Mouse (Mus musculus): ENCODE results near the gene Vil1. TPM values are rescaled to one million over a fixed set of nuclear protein-coding genes. Genes with fewer than 3 reads are reported as not detected.

Gene Vil1
- polyA plus RNA-seq, 1 experiment from 2014 or later: 0.12 TPM

GRCm38 (mm10) chr1:74397919-74398451 lies 11.2 kb upstream of the Vil1 start:
- H3K27me3 ChIP-seq (ENCODE audit: poor library complexity, severe bottlenecking): no peaks in the 10 kb centered on the region
- peaks cover 23% of the 10 kb centered on the region for H3K36me3 ChIP-seq (replicated peaks)
- no peaks in the 10 kb centered on the region for H3K9me3 ChIP-seq
- H3K4me3 ChIP-seq: peak overlapping the region; percentile 57
- WGBS: 6% methylated on average over 11 of the region's 11 CpGs
- H3K27ac ChIP-seq: peak overlapping the region; percentile 88
- DNase-seq (ENCODE audit: extremely low spot score, low spot score): peak; percentile 74
- H3K4me1 ChIP-seq: peaks cover 38% of the 10 kb centered on the region

- Histone ChIP-seq H3K4me3 (no peak overlapping the region), H3K27ac (no peak overlapping the region), H3K4me1 (peaks cover 22% of the 10 kb centered on the region), H3K27me3 (ENCODE audit: poor library complexity, severe bottlenecking) (no peaks in the 10 kb centered on the region), H3K9me3 (no peaks in the 10 kb centered on the region), H3K36me3 (replicated peaks) (no peaks in the 10 kb centered on the region; the same call in 1 of the 2 replicates)
- 86% methylated on average over 3 of the region's 3 CpGs for WGBS
- no peak for DNase-seq (ENCODE audit: extremely low spot score, low spot score)
Measured at GRCm38 (mm10) chr1:74400531-74400930, 8.6 kb upstream of the Vil1 start.

GRCm38 (mm10) chr1:74401015-74401702 lies 8.0 kb upstream of the Vil1 start:
- Histone ChIP-seq H3K27ac (no peak overlapping the region), H3K36me3 (replicated peaks) (no peaks in the 10 kb centered on the region), H3K4me1 (peaks cover 19% of the 10 kb centered on the region), H3K27me3 (ENCODE audit: poor library complexity, severe bottlenecking) (no peaks in the 10 kb centered on the region), H3K4me3 (no peak overlapping the region), H3K9me3 (no peaks in the 10 kb centered on the region)
- WGBS: 59% methylated on average over 16 of the region's 16 CpGs
- DNase-seq (ENCODE audit: extremely low spot score, low spot score): no peak

GRCm38 (mm10) chr1:74404206-74404605 lies 5.0 kb upstream of the Vil1 start:
- WGBS: 93% methylated on average over 4 of the region's 4 CpGs
- no peaks in the 10 kb centered on the region for H3K9me3 ChIP-seq
- no peaks in the 10 kb centered on the region for H3K36me3 ChIP-seq (replicated peaks)
- no peak overlapping the region for H3K27ac ChIP-seq
- no peak overlapping the region for H3K4me3 ChIP-seq
- DNase-seq (ENCODE audit: extremely low spot score, low spot score): no peak
- no peaks in the 10 kb centered on the region for H3K4me1 ChIP-seq
- no peaks in the 10 kb centered on the region for H3K27me3 ChIP-seq (ENCODE audit: poor library complexity, severe bottlenecking)

GRCm38 (mm10) chr1:74411753-74412325 lies 2.7 kb downstream of the Vil1 start:
- Histone ChIP-seq H3K27me3 (ENCODE audit: poor library complexity, severe bottlenecking) (no peaks in the 10 kb centered on the region), H3K9me3 (no peaks in the 10 kb centered on the region), H3K27ac (no peak overlapping the region), H3K4me1 (peaks cover 13% of the 10 kb centered on the region), H3K36me3 (replicated peaks) (no peaks in the 10 kb centered on the region), H3K4me3 (no peak overlapping the region)
- DNase-seq (ENCODE audit: extremely low spot score, low spot score): no peak
- WGBS: 51% methylated on average over 2 of the region's 2 CpGs

GRCm38 (mm10) chr1:74412711-74413110 lies 3.5 kb downstream of the Vil1 start:
- Histone ChIP-seq H3K9me3 (no peaks in the 10 kb centered on the region), H3K4me3 (no peak overlapping the region), H3K4me1 (peaks cover 13% of the 10 kb centered on the region), H3K27ac (no peak overlapping the region), H3K36me3 (replicated peaks) (no peaks in the 10 kb centered on the region), H3K27me3 (ENCODE audit: poor library complexity, severe bottlenecking) (no peaks in the 10 kb centered on the region)
- WGBS: 83% methylated on average over 8 of the region's 8 CpGs
- no peak for DNase-seq (ENCODE audit: extremely low spot score, low spot score)

GRCm38 (mm10) chr1:74415143-74415542 lies 6.0 kb downstream of the Vil1 start:
- H3K27me3 ChIP-seq (ENCODE audit: poor library complexity, severe bottlenecking): no peaks in the 10 kb centered on the region
- no peak overlapping the region for H3K4me3 ChIP-seq
- H3K4me1 ChIP-seq: peaks cover 17% of the 10 kb centered on the region
- H3K9me3 ChIP-seq: no peaks in the 10 kb centered on the region
- H3K36me3 ChIP-seq (replicated peaks): no peaks in the 10 kb centered on the region
- 44% methylated on average over 4 of the region's 4 CpGs for WGBS
- no peak overlapping the region for H3K27ac ChIP-seq
- DNase-seq (ENCODE audit: extremely low spot score, low spot score): peak; percentile 48

- Histone ChIP-seq H3K4me1 (peaks cover 30% of the 10 kb centered on the region), H3K27ac (no peak overlapping the region), H3K27me3 (ENCODE audit: poor library complexity, severe bottlenecking) (no peaks in the 10 kb centered on the region), H3K36me3 (replicated peaks) (no peaks in the 10 kb centered on the region), H3K9me3 (no peaks in the 10 kb centered on the region), H3K4me3 (no peak overlapping the region)
- 83% methylated on average over 17 of the region's 17 CpGs for WGBS
- no peak for DNase-seq (ENCODE audit: extremely low spot score, low spot score)
Measured at GRCm38 (mm10) chr1:74418747-74419439, 9.7 kb downstream of the Vil1 start.

GRCm38 (mm10) chr1:74419440-74419794 lies 10.2 kb downstream of the Vil1 start:
- WGBS: 73% methylated on average over 9 of the region's 9 CpGs
- no peak for DNase-seq (ENCODE audit: extremely low spot score, low spot score)
- Histone ChIP-seq H3K4me1 (peaks cover 31% of the 10 kb centered on the region), H3K4me3 (no peak overlapping the region), H3K27me3 (ENCODE audit: poor library complexity, severe bottlenecking) (no peaks in the 10 kb centered on the region), H3K9me3 (no peaks in the 10 kb centered on the region), H3K27ac (no peak overlapping the region), H3K36me3 (replicated peaks) (no peaks in the 10 kb centered on the region)

- Histone ChIP-seq H3K27ac (0 out of 2 replicates have a peak overlapping the region, but pooled peaks have one; percentile 30), H3K36me3 (replicated peaks) (no peaks in the 10 kb centered on the region), H3K4me1 (peaks cover 18% of the 10 kb centered on the region), H3K4me3 (no peak overlapping the region), H3K9me3 (no peaks in the 10 kb centered on the region), H3K27me3 (ENCODE audit: poor library complexity, severe bottlenecking) (no peaks in the 10 kb centered on the region)
- WGBS: 43% methylated on average over 8 of the region's 8 CpGs
- no peak for DNase-seq (ENCODE audit: extremely low spot score, low spot score)
Measured at GRCm38 (mm10) chr1:74423147-74423546, 14.0 kb downstream of the Vil1 start.

- Histone ChIP-seq H3K4me1 (peaks cover 13% of the 10 kb centered on the region), H3K27me3 (ENCODE audit: poor library complexity, severe bottlenecking) (no peaks in the 10 kb centered on the region), H3K4me3 (no peak overlapping the region), H3K36me3 (replicated peaks) (no peaks in the 10 kb centered on the region), H3K27ac (no peak overlapping the region), H3K9me3 (no peaks in the 10 kb centered on the region)
- WGBS: 86% methylated on average over 7 of the region's 7 CpGs
- no peak for DNase-seq (ENCODE audit: extremely low spot score, low spot score)
Measured at GRCm38 (mm10) chr1:74425845-74426244, 16.7 kb downstream of the Vil1 start.

- no peak overlapping the region for H3K4me3 ChIP-seq
- H3K27ac ChIP-seq: no peak overlapping the region
- no peaks in the 10 kb centered on the region for H3K4me1 ChIP-seq
- H3K27me3 ChIP-seq (ENCODE audit: poor library complexity, severe bottlenecking): no peaks in the 10 kb centered on the region
- no peaks in the 10 kb centered on the region for H3K9me3 ChIP-seq
- 94% methylated on average over 6 of the region's 6 CpGs for WGBS
- H3K36me3 ChIP-seq (replicated peaks): peaks cover 51% of the 10 kb centered on the region
- no peak for DNase-seq (ENCODE audit: extremely low spot score, low spot score)
Measured at GRCm38 (mm10) chr1:74433220-74433619, 24.0 kb downstream of the Vil1 start.

- Histone ChIP-seq H3K4me1 (no peaks in the 10 kb centered on the region), H3K27ac (no peak overlapping the region), H3K9me3 (no peaks in the 10 kb centered on the region), H3K4me3 (no peak overlapping the region), H3K36me3 (replicated peaks) (peaks cover 65% of the 10 kb centered on the region), H3K27me3 (ENCODE audit: poor library complexity, severe bottlenecking) (no peaks in the 10 kb centered on the region)
- 80% methylated on average over 5 of the region's 5 CpGs for WGBS
- DNase-seq (ENCODE audit: extremely low spot score, low spot score): no peak
Measured at GRCm38 (mm10) chr1:74434596-74434995, 25.4 kb downstream of the Vil1 start.
